Mouse (Mus musculus): Measurements from ENCODE around the gene Lhx8. TPM values are rescaled to one million over a fixed set of nuclear protein-coding genes. Genes with fewer than 3 reads are reported as not detected.

The Lhx8 gene
- total and polyA plus RNA-seq, 2 experiments from 2014 or later: 0.49 to 1.0 TPM

GRCm38 (mm10) chr3:154327883-154328720 is 2.4 kb downstream of the Lhx8 start:
- H3K36me3 ChIP-seq (ENCODE audit: insufficient read depth, low read length): no peaks in the 10 kb centered on the region
- peaks cover 54% of the 10 kb centered on the region for H3K27me3 ChIP-seq (ENCODE audit: insufficient read depth, low read length)
- H3K4me3 ChIP-seq (ENCODE audit: low read depth, low read length): peak overlapping the region; percentile 37
- 0 out of 2 replicates have a peak, but pooled peaks cover 7% of the 10 kb centered on the region for H3K4me1 ChIP-seq (ENCODE audit: insufficient read depth, low read length)
- WGBS: under 1% methylated on average over 75 of the region's 86 CpGs
- H3K9me3 ChIP-seq (ENCODE audit: low read length): no peaks in the 10 kb centered on the region
- DNase-seq (ENCODE audit: low spot score): no peak
- peak overlapping the region; percentile 59 for H3K4me2 ChIP-seq (ENCODE audit: low read depth, low read length, poor library complexity, severe bottlenecking)
- peak; percentile 64 for ATAC-seq (ENCODE audit: low FRiP score)
- no peak overlapping the region for H3K27ac ChIP-seq (ENCODE audit: low read depth, low read length)
- TF ChIP-seq CTCF (IDR thresholded peaks at IDR 0.05): no peak
- no peak overlapping the region for H3K9ac ChIP-seq (replicated peaks; ENCODE audit: low read length, poor library complexity, severe bottlenecking)

GRCm38 (mm10) chr3:154327110-154327882 is 3.2 kb downstream of the Lhx8 start:
- H3K36me3 ChIP-seq (ENCODE audit: insufficient read depth, low read length): no peaks in the 10 kb centered on the region
- WGBS: 3% methylated on average over 13 of the region's 13 CpGs
- ATAC-seq (ENCODE audit: low FRiP score) (0 out of 2 replicates have a peak, but pooled peaks have one; percentile 38), DNase-seq (ENCODE audit: low spot score) (no peak)
- peaks cover 53% of the 10 kb centered on the region for H3K27me3 ChIP-seq (ENCODE audit: insufficient read depth, low read length)
- no peak overlapping the region for H3K9ac ChIP-seq (replicated peaks; ENCODE audit: low read length, poor library complexity, severe bottlenecking)
- TF ChIP-seq CTCF (IDR thresholded peaks at IDR 0.05): no peak
- H3K4me1 ChIP-seq (ENCODE audit: insufficient read depth, low read length): 0 out of 2 replicates have a peak, but pooled peaks cover 7% of the 10 kb centered on the region
- no peak overlapping the region for H3K4me2 ChIP-seq (ENCODE audit: low read depth, low read length, poor library complexity, severe bottlenecking)
- no peak overlapping the region for H3K4me3 ChIP-seq (ENCODE audit: low read depth, low read length)
- no peaks in the 10 kb centered on the region for H3K9me3 ChIP-seq (ENCODE audit: low read length)
- no peak overlapping the region for H3K27ac ChIP-seq (ENCODE audit: low read depth, low read length)

- H3K9me3 ChIP-seq (ENCODE audit: low read length): no peaks in the 10 kb centered on the region
- no peak overlapping the region for H3K4me3 ChIP-seq (ENCODE audit: low read depth, low read length)
- no peak overlapping the region for H3K27ac ChIP-seq (ENCODE audit: low read depth, low read length)
- peaks cover 23% of the 10 kb centered on the region; the same call in 1 of the 2 replicates for H3K27me3 ChIP-seq (ENCODE audit: insufficient read depth, low read length)
- H3K36me3 ChIP-seq (ENCODE audit: insufficient read depth, low read length): no peaks in the 10 kb centered on the region
- H3K4me1 ChIP-seq (ENCODE audit: insufficient read depth, low read length): no peaks in the 10 kb centered on the region
- H3K4me2 ChIP-seq (ENCODE audit: low read depth, low read length, poor library complexity, severe bottlenecking): no peak overlapping the region
- ATAC-seq (ENCODE audit: low FRiP score) (no peak), DNase-seq (ENCODE audit: low spot score) (no peak)
- no peak for TF ChIP-seq CTCF (IDR thresholded peaks at IDR 0.05)
- 79% methylated on average over 13 of the region's 13 CpGs for WGBS
- H3K9ac ChIP-seq (replicated peaks; ENCODE audit: low read length, poor library complexity, severe bottlenecking): no peak overlapping the region
These were observed 8.4 kb downstream of the Lhx8 start for GRCm38 (mm10) chr3:154321921-154322574.

GRCm38 (mm10) chr3:154317651-154318248 is 12.7 kb downstream of the Lhx8 start:
- no peak overlapping the region for H3K27ac ChIP-seq (ENCODE audit: low read depth, low read length)
- WGBS: 17% methylated on average over 5 of the region's 5 CpGs
- TF ChIP-seq CTCF (IDR thresholded peaks at IDR 0.05): peak; percentile 54

GRCm38 (mm10) chr3:154305163-154305884 is 25.1 kb downstream of the Lhx8 start:
- no peak overlapping the region for H3K4me3 ChIP-seq (ENCODE audit: low read depth, low read length)
- H3K4me2 ChIP-seq (ENCODE audit: low read depth, low read length, poor library complexity, severe bottlenecking): no peak overlapping the region
- WGBS: 70% methylated on average over 16 of the region's 16 CpGs
- H3K36me3 ChIP-seq (ENCODE audit: insufficient read depth, low read length): no peaks in the 10 kb centered on the region
- no peaks in the 10 kb centered on the region for H3K27me3 ChIP-seq (ENCODE audit: insufficient read depth, low read length)
- H3K9ac ChIP-seq (replicated peaks; ENCODE audit: low read length, poor library complexity, severe bottlenecking): no peak overlapping the region
- DNase-seq (ENCODE audit: low spot score): no peak
- ATAC-seq (ENCODE audit: low FRiP score): no peak
- H3K4me1 ChIP-seq (ENCODE audit: insufficient read depth, low read length): no peaks in the 10 kb centered on the region
- H3K27ac ChIP-seq (ENCODE audit: low read depth, low read length): no peak overlapping the region
- TF ChIP-seq CTCF (IDR thresholded peaks at IDR 0.05): no peak
- H3K9me3 ChIP-seq (ENCODE audit: low read length): no peaks in the 10 kb centered on the region

More at GRCm38 (mm10) chr3:154317651-154318248, 12.7 kb downstream of the Lhx8 start:
- Histone ChIP-seq H3K36me3 (ENCODE audit: insufficient read depth, low read length) (no peaks in the 10 kb centered on the region), H3K9me3 (ENCODE audit: low read length) (no peaks in the 10 kb centered on the region), H3K4me1 (ENCODE audit: insufficient read depth, low read length) (no peaks in the 10 kb centered on the region), H3K9ac (replicated peaks; ENCODE audit: low read length, poor library complexity, severe bottlenecking) (no peak overlapping the region), H3K4me2 (ENCODE audit: low read depth, low read length, poor library complexity, severe bottlenecking) (no peak overlapping the region), H3K27me3 (ENCODE audit: insufficient read depth, low read length) (peaks cover 2% of the 10 kb centered on the region; the same call in 1 of the 2 replicates), H3K4me3 (ENCODE audit: low read depth, low read length) (no peak overlapping the region)
- DNase-seq (ENCODE audit: low spot score) (no peak), ATAC-seq (ENCODE audit: low FRiP score) (no peak)

Data from midbrain, postnatal 0 days (tissue).